Mouse (Mus musculus) cerebellum, postnatal 4 days (tissue): ENCODE data around the gene Slc37a3.
A peak's percentile ranks its signal among the peaks of the same experiment; 100 is the strongest.
"Not testable (repeated sequence)": the region's sequence is repeated elsewhere in the genome, so short reads cannot be mapped to it uniquely, and the experiment has no call there.

ENCODE experiments used
- DNase-seq, 2 experiments: peaks; one replicate each; pipeline ENCODE4 v3.0.0; 2022; ENCODE audit warnings: low spot score in 2 of 2, mixed read lengths in 1 of 2

The Slc37a3 gene

GRCm38 (mm10) chr6:39379224-39379623 lies 1.7 kb upstream of the Slc37a3 start:
- no peak for DNase-seq

GRCm38 (mm10) chr6:39378161-39378835 lies 823 bp upstream of the Slc37a3 start:
- DNase-seq = not testable (repeated sequence)

- no peak for DNase-seq
Measured at GRCm38 (mm10) chr6:39376775-39377174, 700 bp downstream of the Slc37a3 start.

GRCm38 (mm10) chr6:39373301-39373955 lies 4.0 kb downstream of the Slc37a3 start:
- no peak for DNase-seq

- no peak for DNase-seq
Measured at GRCm38 (mm10) chr6:39372727-39373126, 4.7 kb downstream of the Slc37a3 start.

- DNase-seq = no peak
Measured at GRCm38 (mm10) chr6:39372042-39372441, 5.4 kb downstream of the Slc37a3 start.

GRCm38 (mm10) chr6:39369631-39370030 lies 7.8 kb downstream of the Slc37a3 start:
- no peak for DNase-seq

- DNase-seq = no peak
Measured at GRCm38 (mm10) chr6:39362684-39363083, 14.8 kb downstream of the Slc37a3 start.

GRCm38 (mm10) chr6:39359207-39359606 lies 18.3 kb downstream of the Slc37a3 start:
- not testable (repeated sequence) for DNase-seq

GRCm38 (mm10) chr6:39348946-39349345 lies 28.5 kb downstream of the Slc37a3 start:
- DNase-seq = no peak

GRCm38 (mm10) chr6:39347880-39348814 lies 29.3 kb downstream of the Slc37a3 start:
- no peak for DNase-seq

- DNase-seq = no peak
Measured at GRCm38 (mm10) chr6:39346991-39347501, 30.4 kb downstream of the Slc37a3 start.

- DNase-seq = no peak
Measured at GRCm38 (mm10) chr6:39345430-39345829, 32.0 kb downstream of the Slc37a3 start.

GRCm38 (mm10) chr6:39344020-39344419 lies 33.5 kb downstream of the Slc37a3 start:
- DNase-seq = peak; percentile 72 to 86

GRCm38 (mm10) chr6:39341798-39342197 lies 35.7 kb downstream of the Slc37a3 start:
- no peak for DNase-seq

GRCm38 (mm10) chr6:39338359-39338758 lies 39.1 kb downstream of the Slc37a3 start:
- no peak for DNase-seq

- no peak for DNase-seq
Measured at GRCm38 (mm10) chr6:39334873-39335272, 42.6 kb downstream of the Slc37a3 start.

GRCm38 (mm10) chr6:39334224-39334623 lies 43.3 kb downstream of the Slc37a3 start:
- no peak for DNase-seq

GRCm38 (mm10) chr6:39331998-39332700 lies 45.3 kb downstream of the Slc37a3 start:
- no peak for DNase-seq

- no peak for DNase-seq
Measured at GRCm38 (mm10) chr6:39330981-39331380, 46.5 kb downstream of the Slc37a3 start.

- DNase-seq = no peak
Measured at GRCm38 (mm10) chr6:39320286-39320685, 57.2 kb downstream of the Slc37a3 start.
